Mouse (Mus musculus): ENCODE data around the gene Vamp2. TPM values are rescaled to one million over a fixed set of nuclear protein-coding genes. Genes with fewer than 3 reads are reported as not detected.
A peak's percentile ranks its signal among the peaks of the same experiment; 100 is the strongest.

The Vamp2 gene
- total RNA-seq, 1 experiment: 7.1 TPM

- Histone ChIP-seq H3K9me3 (ENCODE audit: control insufficient read depth, insufficient read depth, low read depth, low read length) (no peaks in the 10 kb centered on the region), H3K9ac (ENCODE audit: insufficient read depth, low read depth, low read length, poor library complexity, severe bottlenecking) (no peak overlapping the region), H3K4me3 (ENCODE audit: insufficient read depth in 1 of 2, low read depth in 1 of 2, low read length in 2 of 2, poor library complexity in 1 of 2, severe bottlenecking in 1 of 2) (no peak overlapping the region), H3K27ac (ENCODE audit: insufficient read depth, low read depth, low read length, poor library complexity, severe bottlenecking) (no peak overlapping the region), H3K36me3 (ENCODE audit: control insufficient read depth, insufficient read depth, low read length, poor library complexity, severe bottlenecking) (peaks cover 1% of the 10 kb centered on the region; the same call in 1 of the 2 replicates), H3K4me1 (ENCODE audit: control insufficient read depth in 2 of 2, insufficient read depth in 2 of 2, low read length in 2 of 2, poor library complexity in 1 of 2) (peaks cover 0 to 20% of the 10 kb centered on the region in 2 experiments; a peak in 1 of 4 replicates)
- DNase-seq (ENCODE audit: low read depth, low spot score): no peak
- no peak for TF ChIP-seq ZNF384 (IDR thresholded peaks at IDR 0.05; ENCODE audit: low read depth, low read length)
- no peak for TF ChIP-seq ZC3H11A (IDR thresholded peaks at IDR 0.05; ENCODE audit: borderline replicate concordance, low read depth, low read length)
- no peak for TF ChIP-seq MAFK (IDR thresholded peaks at IDR 0.05; ENCODE audit: insufficient read depth, low read depth, low read length)
- TF ChIP-seq CHD2 (IDR thresholded peaks at IDR 0.05; ENCODE audit: low read depth, low read length): no peak
- no peak for TF ChIP-seq HCFC1 (IDR thresholded peaks at IDR 0.05; ENCODE audit: borderline replicate concordance, insufficient read depth, low read length)
- in situ Hi-C loops (cut with MboI; ENCODE audit: low sequenced_read_pairs in 2 of 2, unreplicated experiment in 2 of 2): no loop called here
These were observed 1.9 kb upstream of the Vamp2 start for GRCm38 (mm10) chr11:69086390-69086789.

- H3K36me3 ChIP-seq (ENCODE audit: control insufficient read depth, insufficient read depth, low read length, poor library complexity, severe bottlenecking): peaks cover 4% of the 10 kb centered on the region; the same call in 1 of the 2 replicates
- H3K4me1 ChIP-seq (ENCODE audit: control insufficient read depth in 2 of 2, insufficient read depth in 2 of 2, low read length in 2 of 2, poor library complexity in 1 of 2): peaks cover 0 to 22% of the 10 kb centered on the region in 2 experiments; a peak in 1 of 4 replicates
- in situ Hi-C loops (cut with MboI; ENCODE audit: low sequenced_read_pairs in 2 of 2, unreplicated experiment in 2 of 2): no loop called here
- DNase-seq (ENCODE audit: low read depth, low spot score): no peak
- no peak overlapping the region for H3K4me3 ChIP-seq (ENCODE audit: insufficient read depth in 1 of 2, low read depth in 1 of 2, low read length in 2 of 2, poor library complexity in 1 of 2, severe bottlenecking in 1 of 2)
- no peak overlapping the region for H3K27ac ChIP-seq (ENCODE audit: insufficient read depth, low read depth, low read length, poor library complexity, severe bottlenecking)
- H3K9me3 ChIP-seq (ENCODE audit: control insufficient read depth, insufficient read depth, low read depth, low read length): no peaks in the 10 kb centered on the region
- TF ChIP-seq ZNF384 (IDR thresholded peaks at IDR 0.05; ENCODE audit: low read depth, low read length) (no peak), ZC3H11A (IDR thresholded peaks at IDR 0.05; ENCODE audit: borderline replicate concordance, low read depth, low read length) (no peak), HCFC1 (IDR thresholded peaks at IDR 0.05; ENCODE audit: borderline replicate concordance, insufficient read depth, low read length) (no peak), MAFK (IDR thresholded peaks at IDR 0.05; ENCODE audit: insufficient read depth, low read depth, low read length) (no peak), CHD2 (IDR thresholded peaks at IDR 0.05; ENCODE audit: low read depth, low read length) (no peak)
- no peak overlapping the region for H3K9ac ChIP-seq (ENCODE audit: insufficient read depth, low read depth, low read length, poor library complexity, severe bottlenecking)
These were observed 1.2 kb upstream of the Vamp2 start for GRCm38 (mm10) chr11:69087082-69087481.

GRCm38 (mm10) chr11:69087597-69087996 is 693 bp upstream of the Vamp2 start:
- H3K4me3 ChIP-seq (ENCODE audit: insufficient read depth in 1 of 2, low read depth in 1 of 2, low read length in 2 of 2, poor library complexity in 1 of 2, severe bottlenecking in 1 of 2): no peak overlapping the region
- DNase-seq (ENCODE audit: low read depth, low spot score): no peak
- no peaks in the 10 kb centered on the region for H3K9me3 ChIP-seq (ENCODE audit: control insufficient read depth, insufficient read depth, low read depth, low read length)
- TF ChIP-seq ZNF384 (IDR thresholded peaks at IDR 0.05; ENCODE audit: low read depth, low read length) (no peak), HCFC1 (IDR thresholded peaks at IDR 0.05; ENCODE audit: borderline replicate concordance, insufficient read depth, low read length) (no peak), ZC3H11A (IDR thresholded peaks at IDR 0.05; ENCODE audit: borderline replicate concordance, low read depth, low read length) (no peak), CHD2 (IDR thresholded peaks at IDR 0.05; ENCODE audit: low read depth, low read length) (no peak), MAFK (IDR thresholded peaks at IDR 0.05; ENCODE audit: insufficient read depth, low read depth, low read length) (no peak)
- in situ Hi-C loops (cut with MboI; ENCODE audit: low sequenced_read_pairs in 2 of 2, unreplicated experiment in 2 of 2): no loop called here
- no peak overlapping the region for H3K27ac ChIP-seq (ENCODE audit: insufficient read depth, low read depth, low read length, poor library complexity, severe bottlenecking)
- peaks cover 0 to 23% of the 10 kb centered on the region in 2 experiments; a peak in 1 of 4 replicates for H3K4me1 ChIP-seq (ENCODE audit: control insufficient read depth in 2 of 2, insufficient read depth in 2 of 2, low read length in 2 of 2, poor library complexity in 1 of 2)
- peak overlapping the region; percentile 89; the same call in 1 of the 2 replicates for H3K9ac ChIP-seq (ENCODE audit: insufficient read depth, low read depth, low read length, poor library complexity, severe bottlenecking)
- H3K36me3 ChIP-seq (ENCODE audit: control insufficient read depth, insufficient read depth, low read length, poor library complexity, severe bottlenecking): peaks cover 5% of the 10 kb centered on the region; the same call in 1 of the 2 replicates

- in situ Hi-C loops (cut with MboI; ENCODE audit: low sequenced_read_pairs in 2 of 2, unreplicated experiment in 2 of 2): no loop called here
- TF ChIP-seq MAFK (IDR thresholded peaks at IDR 0.05; ENCODE audit: insufficient read depth, low read depth, low read length): no peak
- no peak for TF ChIP-seq HCFC1 (IDR thresholded peaks at IDR 0.05; ENCODE audit: borderline replicate concordance, insufficient read depth, low read length)
These were observed 746 bp downstream of the Vamp2 start for GRCm38 (mm10) chr11:69088856-69089615.

More at GRCm38 (mm10) chr11:69088856-69089615, 746 bp downstream of the Vamp2 start:
- peak overlapping the region; percentile 83 to 99 for H3K4me3 ChIP-seq (ENCODE audit: insufficient read depth in 1 of 2, low read depth in 1 of 2, low read length in 2 of 2, poor library complexity in 1 of 2, severe bottlenecking in 1 of 2)
- H3K9ac ChIP-seq (ENCODE audit: insufficient read depth, low read depth, low read length, poor library complexity, severe bottlenecking): peak overlapping the region; percentile 89
- no peak for DNase-seq (ENCODE audit: low read depth, low spot score)
- H3K36me3 ChIP-seq (ENCODE audit: control insufficient read depth, insufficient read depth, low read length, poor library complexity, severe bottlenecking): peaks cover 7% of the 10 kb centered on the region; the same call in 1 of the 2 replicates
- H3K27ac ChIP-seq (ENCODE audit: insufficient read depth, low read depth, low read length, poor library complexity, severe bottlenecking): peak overlapping the region; percentile 5; the same call in 1 of the 2 replicates
- peaks cover 0 to 26% of the 10 kb centered on the region in 2 experiments; a peak in 1 of 4 replicates for H3K4me1 ChIP-seq (ENCODE audit: control insufficient read depth in 2 of 2, insufficient read depth in 2 of 2, low read length in 2 of 2, poor library complexity in 1 of 2)
- H3K9me3 ChIP-seq (ENCODE audit: control insufficient read depth, insufficient read depth, low read depth, low read length): no peaks in the 10 kb centered on the region
